Mouse (Mus musculus): ENCODE measurements around the gene Gm17654.
"Not testable (repeated sequence)": the region's sequence is repeated elsewhere in the genome, so short reads cannot be mapped to it uniquely, and the experiment has no call there.

DNA sequence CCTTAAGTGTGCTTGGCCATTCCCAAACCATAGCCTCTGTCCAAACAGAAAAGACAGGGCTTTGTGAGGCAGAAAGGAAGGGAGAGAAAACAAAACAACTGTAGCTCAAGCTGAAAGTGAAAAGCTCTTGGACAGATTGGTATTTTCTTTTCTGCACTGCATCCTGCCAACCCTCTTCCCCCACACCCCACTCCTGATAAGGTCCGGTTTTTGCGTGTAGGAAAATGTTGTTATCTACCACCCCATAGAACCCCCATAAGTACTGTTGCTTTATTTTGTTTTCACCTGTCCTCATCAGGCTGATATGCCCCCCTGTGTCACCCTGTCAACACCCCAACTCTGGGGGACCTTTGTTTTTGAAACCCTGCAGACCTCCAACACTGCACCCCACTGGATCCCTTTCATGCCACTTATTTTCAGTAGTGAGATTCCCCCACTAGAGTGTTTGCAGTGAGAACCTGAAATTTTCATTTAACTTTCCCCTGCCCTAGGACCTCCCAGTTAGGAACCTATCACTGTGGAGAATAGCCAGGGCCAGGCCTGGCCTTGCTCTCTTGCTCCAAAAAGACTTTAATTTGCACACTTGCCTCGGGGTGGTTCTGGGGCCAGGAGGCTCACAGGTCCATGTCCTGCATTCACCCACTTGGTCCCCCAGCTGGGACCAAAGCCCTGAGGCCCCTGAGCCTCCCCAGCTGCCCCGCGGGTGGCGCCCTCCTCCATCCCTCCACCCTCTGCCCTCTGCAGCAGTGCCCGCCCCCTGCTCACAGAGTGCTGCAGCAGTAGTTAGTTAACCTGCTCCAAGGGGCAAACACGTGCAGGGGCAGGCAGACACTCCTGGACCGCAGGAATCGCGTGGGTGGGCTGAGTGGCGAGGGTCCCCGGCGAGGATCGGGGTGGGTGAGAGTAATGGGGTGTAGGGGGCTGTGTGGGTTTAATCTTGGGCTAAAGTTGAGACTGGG is 47.6 kb downstream of the Gm17654 start:
- TF ChIP-seq CTCF, EP300 (IDR thresholded peaks at IDR 0.05; ENCODE audit: low read depth): not testable (repeated sequence)

Data from liver, postnatal 0 days (tissue).